Mouse (Mus musculus) erythroblast, adult 5-6 weeks (primary cell): Measurements from ENCODE around the gene Emp2. TPM values are rescaled to one million over a fixed set of nuclear protein-coding genes. Genes with fewer than 3 reads are reported as not detected.

Experiments
- ATAC-seq: replicated peaks from 2 replicates; pipeline ENCODE4 v1.8.0; 2016; ENCODE audit warnings: moderate number of reproducible peaks, mild to moderate bottlenecking, moderate TSS enrichment, inconsistent platforms; ENCODE audit not compliant: poor library complexity, low FRiP score, severe bottlenecking
- total RNA-seq, 2 experiments: library from RNA; stranded (forward) in 1 of 2; stranded (reverse) in 1 of 2; fragments of 150-400 nt in 1 of 2; fragments of 200-764, 138-1000 nt in 1 of 2; gene quantifications; 2 replicates each; pipeline versions ENCODE4 v1.2.3 to v1.2.4; 2015 to 2017; ENCODE audit warnings: low replicate concordance in 2 of 2

Emp2 gene
- total RNA-seq, 2 experiments from 2014 or later, result not detected

GRCm38 (mm10) chr16:10327563-10328333 is 14.0 kb upstream of the Emp2 start:
- ATAC-seq, result no peak

GRCm38 (mm10) chr16:10319914-10320569 is 6.3 kb upstream of the Emp2 start:
- no peak for ATAC-seq

- no peak for ATAC-seq
These were observed 3.4 kb upstream of the Emp2 start for GRCm38 (mm10) chr16:10317197-10317544.

GRCm38 (mm10) chr16:10316493-10317196 is 2.9 kb upstream of the Emp2 start:
- no peak for ATAC-seq

GRCm38 (mm10) chr16:10313226-10313625 is 542 bp downstream of the Emp2 start:
- no peak for ATAC-seq

GRCm38 (mm10) chr16:10311989-10312388 is 1.8 kb downstream of the Emp2 start:
- no peak for ATAC-seq

- ATAC-seq, result no peak
These were observed 2.7 kb downstream of the Emp2 start for GRCm38 (mm10) chr16:10311086-10311485.

GRCm38 (mm10) chr16:10310507-10310906 is 3.3 kb downstream of the Emp2 start:
- ATAC-seq, result no peak

GRCm38 (mm10) chr16:10307351-10307750 is 6.4 kb downstream of the Emp2 start:
- no peak for ATAC-seq

GRCm38 (mm10) chr16:10306101-10306500 is 7.7 kb downstream of the Emp2 start:
- ATAC-seq, result no peak

- no peak for ATAC-seq
These were observed 12.4 kb downstream of the Emp2 start for GRCm38 (mm10) chr16:10301337-10301736.

- no peak for ATAC-seq
These were observed 13.3 kb downstream of the Emp2 start for GRCm38 (mm10) chr16:10300231-10301186.

- no peak for ATAC-seq
These were observed 14.1 kb downstream of the Emp2 start for GRCm38 (mm10) chr16:10299637-10300036.

- ATAC-seq, result no peak
These were observed 15.8 kb downstream of the Emp2 start for GRCm38 (mm10) chr16:10297696-10298644.

GRCm38 (mm10) chr16:10288115-10288514 is 25.7 kb downstream of the Emp2 start:
- no peak for ATAC-seq

GRCm38 (mm10) chr16:10286513-10287268 is 27.1 kb downstream of the Emp2 start:
- ATAC-seq, result no peak

- no peak for ATAC-seq
These were observed 31.9 kb downstream of the Emp2 start for GRCm38 (mm10) chr16:10281890-10282289.
